ENCODE assay signal across 28 mouse cellular contexts in genomic region chr6:94270001-94270400, GRCm38 (mm10). TPM values are rescaled to one million over a fixed set of nuclear protein-coding genes. Genes with fewer than 3 reads are reported as not detected.
A peak's percentile ranks its signal among the peaks of the same experiment; 100 is the strongest.
DNase-seq lines count a peak whose midpoint lies in the region; ATAC-seq and TF ChIP-seq lines count a peak whose summit lies in the region.
"Had no signal": no experiment of that assay in that cellular context is flagged by ENCODE, and none has a peak within 500 bp of the region (broad histone marks: within the 10 kb centered on the region; RNA-seq: fewer than 3 reads in every experiment).

No protein-coding gene starts in this region.

- H3K9me3 ChIP-seq in heart, embryonic 13.5 days: no peaks in the 10 kb centered on the region
- no peaks in the 10 kb centered on the region for H3K9me3 ChIP-seq in forebrain, embryonic 15.5 days
- H3K9me3 ChIP-seq in lung, postnatal 0 days (ENCODE audit: low read length): no peaks in the 10 kb centered on the region
- H3K9me3 ChIP-seq: embryonic facial prominence, embryonic 13.5 days; heart, embryonic 15.5 days; hindbrain, embryonic 10.5 days; hindbrain, embryonic 13.5 days; intestine, embryonic 15.5 days had no signal

- DNase-seq in heart, adult 8-10 months (ENCODE audit: low spot score): no peak
- DNase-seq in NIH3T3 (ENCODE audit: low read depth): peak; percentile 81
- no peak for DNase-seq in lung, postnatal 0 days (ENCODE audit: low spot score)
- DNase-seq: adrenal gland, postnatal 25 days; cerebellum, adult 18-20 months; cerebellum, adult 9-10 months; cerebellum, postnatal 14 days; gastrocnemius, postnatal 10 days; gastrocnemius, postnatal 36 days; heart, adult 2 months; heart, postnatal 10 days; heart, postnatal 36 days; kidney, adult 11 months; kidney, adult 8-10 months had no signal

- no peak overlapping the region for H3K4me2 ChIP-seq in heart, embryonic 13.5 days
- no peak overlapping the region for H3K4me2 ChIP-seq in forebrain, embryonic 15.5 days (replicated peaks)
- H3K4me2 ChIP-seq in lung, postnatal 0 days (replicated peaks; ENCODE audit: low read depth, low read length): no peak overlapping the region
- H3K4me2 ChIP-seq: embryonic facial prominence, embryonic 13.5 days; heart, embryonic 11.5 days; heart, embryonic 15.5 days; hindbrain, embryonic 13.5 days; intestine, embryonic 15.5 days had no signal

- TF ChIP-seq EP300 in lung, postnatal 0 days (IDR thresholded peaks at IDR 0.05): no peak

- 56% methylated on average over 5 of the region's 5 CpGs for WGBS in heart, embryonic 13.5 days
- WGBS in forebrain, embryonic 15.5 days: 76% methylated on average over 5 of the region's 5 CpGs
- WGBS in lung, postnatal 0 days: 61% methylated on average over 5 of the region's 5 CpGs

- H3K4me1 ChIP-seq in heart, embryonic 13.5 days: peaks cover 75% of the 10 kb centered on the region
- H3K4me1 ChIP-seq in cortical plate, adult 2 months (ENCODE audit: control insufficient read depth, insufficient read depth, low read length): peaks cover 12% of the 10 kb centered on the region
- no peaks in the 10 kb centered on the region; the same call in 1 of the 2 replicates for H3K4me1 ChIP-seq in forebrain, embryonic 15.5 days
- no peaks in the 10 kb centered on the region; the same call in 1 of the 2 replicates for H3K4me1 ChIP-seq in lung, postnatal 0 days (ENCODE audit: insufficient read depth, low read depth, low read length)

- H3K27ac ChIP-seq in heart, embryonic 13.5 days (replicated peaks): 0 out of 2 replicates have a peak overlapping the region, but pooled peaks have one; percentile 24
- peak overlapping the region; percentile 7; the same call in 1 of the 2 replicates for H3K27ac ChIP-seq in cortical plate, adult 2 months (ENCODE audit: insufficient read depth, low read length)
- H3K27ac ChIP-seq in forebrain, embryonic 15.5 days (replicated peaks): no peak overlapping the region
- no peak overlapping the region for H3K27ac ChIP-seq in lung, postnatal 0 days (ENCODE audit: low read length)
- H3K27ac ChIP-seq: embryonic facial prominence, embryonic 13.5 days; heart, adult 2 months; heart, embryonic 15.5 days; hindbrain, embryonic 10.5 days; hindbrain, embryonic 13.5 days; intestine, embryonic 15.5 days had no signal

- no peak overlapping the region for H3K9ac ChIP-seq in heart, embryonic 13.5 days
- H3K9ac ChIP-seq in forebrain, embryonic 15.5 days (replicated peaks): no peak overlapping the region
- H3K9ac ChIP-seq in lung, postnatal 0 days (replicated peaks; ENCODE audit: low read depth): no peak overlapping the region
- H3K9ac ChIP-seq: embryonic facial prominence, embryonic 13.5 days; heart, embryonic 15.5 days; hindbrain, embryonic 13.5 days; intestine, embryonic 15.5 days had no signal

- no peak for TF ChIP-seq POLR2A in cortical plate, adult 2 months (IDR thresholded peaks at IDR 0.05; ENCODE audit: extremely low read depth, insufficient read depth, low read length)

- H3K36me3 ChIP-seq in heart, embryonic 13.5 days: no peaks in the 10 kb centered on the region
- no peaks in the 10 kb centered on the region for H3K36me3 ChIP-seq in forebrain, embryonic 15.5 days
- H3K36me3 ChIP-seq in lung, postnatal 0 days (ENCODE audit: insufficient read depth, low read length): no peaks in the 10 kb centered on the region
- H3K36me3 ChIP-seq: embryonic facial prominence, embryonic 13.5 days; heart, embryonic 15.5 days; hindbrain, embryonic 10.5 days; hindbrain, embryonic 13.5 days; intestine, embryonic 15.5 days had no signal

- no peak for TF ChIP-seq CTCF in cortical plate, adult 2 months (IDR thresholded peaks at IDR 0.05; ENCODE audit: extremely low read depth, insufficient read depth, low read length)
- no peak for TF ChIP-seq CTCF in lung, postnatal 0 days (IDR thresholded peaks at IDR 0.05)

- no peaks in the 10 kb centered on the region for H3K27me3 ChIP-seq in heart, embryonic 13.5 days (replicated peaks)
- H3K27me3 ChIP-seq in forebrain, embryonic 15.5 days: no peaks in the 10 kb centered on the region
- no peaks in the 10 kb centered on the region for H3K27me3 ChIP-seq in lung, postnatal 0 days (replicated peaks; ENCODE audit: insufficient read depth, low read length)
- H3K27me3 ChIP-seq: embryonic facial prominence, embryonic 13.5 days; heart, embryonic 15.5 days; hindbrain, embryonic 13.5 days; intestine, embryonic 15.5 days had no signal

- ATAC-seq in heart, embryonic 13.5 days (ENCODE audit: extremely low read depth, insufficient number of reproducible peaks, low FRiP score, low TSS enrichment): no peak
- no peak for ATAC-seq in forebrain, embryonic 15.5 days (replicated peaks)
- ATAC-seq in lung, postnatal 0 days: no peak
- ATAC-seq: activated CD4-positive, CD25-positive, alpha-beta regulatory T cell, adult 4 months; CD4-positive, CD25-positive, alpha-beta regulatory T cell, adult 4 months; forebrain, embryonic 14.5 days; hindbrain, embryonic 16.5 days had no signal

- no peak overlapping the region for H3K4me3 ChIP-seq in heart, embryonic 13.5 days
- H3K4me3 ChIP-seq in cortical plate, adult 2 months (ENCODE audit: insufficient read depth, low read length): no peak overlapping the region
- H3K4me3 ChIP-seq in forebrain, embryonic 15.5 days: no peak overlapping the region
- H3K4me3 ChIP-seq in lung, postnatal 0 days (ENCODE audit: low read depth, low read length): no peak overlapping the region
- H3K4me3 ChIP-seq: embryonic facial prominence, embryonic 13.5 days; heart, adult 2 months; heart, embryonic 15.5 days; hindbrain, embryonic 10.5 days; hindbrain, embryonic 13.5 days; intestine, embryonic 15.5 days had no signal

RNA-seq across cellular contexts. Expression of gene Magi1, which starts 13.7 kb away (rescaled TPM):
- 7.3 and 7.5 TPM in 2 replicates for polyA plus RNA-seq in heart, embryonic 13.5 days (2015; fragmentation: Nextera tagmentation; extraction: Ambion mirVana)
- 10 to 100 TPM; 11.3 to 16.5 (median 15.2) TPM for total RNA-seq in heart, adult 8-10 months (2022)
- 39.3 and 39.5 TPM in 2 replicates for polyA plus RNA-seq in cortical plate, adult 2 months (2012; rRNA removed)
- polyA plus RNA-seq in forebrain, embryonic 15.5 days (2015; fragmentation: Nextera tagmentation; extraction: Ambion mirVana): 36.7 and 38.0 TPM in 2 replicates
- 10.7 and 12.9 TPM in 2 replicates for polyA plus RNA-seq in lung, postnatal 0 days (2015; fragmentation: Nextera tagmentation; extraction: Ambion mirVana)
- total RNA-seq: MEL had no signal

Comparison
In these comparisons a context has a peak if more than half of its experiments do, and no peak if none do; other contexts are left out.
1. H3K27ac ChIP-seq: peak in heart, embryonic 13.5 days (single experiment) and cortical plate, adult 2 months (single experiment); none in forebrain, embryonic 15.5 days (single experiment) and lung, postnatal 0 days (single experiment).